Mouse (Mus musculus): Measurements from ENCODE around the gene Tacc2. TPM values are rescaled to one million over a fixed set of nuclear protein-coding genes. Genes with fewer than 3 reads are reported as not detected.

The Tacc2 gene
- polyA plus RNA-seq, 1 experiment from 2014 or later = 40.0 TPM

- ChIA-PET CTCF (interaction anchor here (0.6 to 4.9 kb wide), 12 partner anchors 11 to 141 kb away, joined by 3 to 30 read pairs (median 4); no protein-coding TSS in a partner anchor), POLR2A (interaction anchor here (1.2 kb wide), 2 partner anchors 26 to 139 kb away, joined by 3 read pairs; no protein-coding TSS in a partner anchor)
- TF ChIP-seq CTCF (IDR thresholded peaks at IDR 0.05) = peak; percentile 73
- in situ Hi-C loops (cut with MboI; ENCODE audit: low pct_unique_long_range_greater_than_20kb) = no loop called here
- ATAC-seq (peak; percentile 56), DNase-seq (ENCODE audit: low read depth, low spot score) (peak; percentile 49)
- no peaks in the 10 kb centered on the region for H3K27me3 ChIP-seq
Measured at GRCm38 (mm10) chr7:130673169-130674033, 96.2 kb downstream of the Tacc2 start.

GRCm38 (mm10) chr7:130674526-130674925, 97.3 kb downstream of the Tacc2 start:
- DNase-seq (ENCODE audit: low read depth, low spot score) (no peak), ATAC-seq (no peak)
- ChIA-PET POLR2A (interaction anchor here (1.3 kb wide), 1 partner anchor 28 kb away, joined by 3 read pairs; no protein-coding TSS in a partner anchor), CTCF (interaction anchor here (0.6 to 4.9 kb wide), 4 partner anchors 12 to 88 kb away, joined by 3 to 30 read pairs (median 3); no protein-coding TSS in a partner anchor)
- in situ Hi-C loops (cut with MboI; ENCODE audit: low pct_unique_long_range_greater_than_20kb) = no loop called here
- H3K27me3 ChIP-seq = no peaks in the 10 kb centered on the region
- TF ChIP-seq CTCF (IDR thresholded peaks at IDR 0.05) = no peak

GRCm38 (mm10) chr7:130676885-130677540, 99.8 kb downstream of the Tacc2 start:
- no peak for ATAC-seq
- DNase-seq (ENCODE audit: low read depth, low spot score) = no peak
- in situ Hi-C loops (cut with MboI; ENCODE audit: low pct_unique_long_range_greater_than_20kb) = no loop called here
- H3K27me3 ChIP-seq = no peaks in the 10 kb centered on the region
- ChIA-PET POLR2A (interaction anchor here (0.6 kb wide), 1 partner anchor 509 kb away, joined by 3 read pairs; no protein-coding TSS in a partner anchor), CTCF (interaction anchor here (1.0 to 1.1 kb wide), 2 partner anchors 19 to 85 kb away, joined by 3 to 5 read pairs; no protein-coding TSS in a partner anchor)
- TF ChIP-seq CTCF (IDR thresholded peaks at IDR 0.05) = no peak

- POLR2A ChIA-PET = interaction anchor here (0.6 kb wide), 1 partner anchor 509 kb away, joined by 3 read pairs; no protein-coding TSS in a partner anchor
Measured at GRCm38 (mm10) chr7:130677541-130678274, 100.5 kb downstream of the Tacc2 start.

GRCm38 (mm10) chr7:130678414-130678813, 101.2 kb downstream of the Tacc2 start:
- ChIA-PET CTCF (interaction anchor here (1.0 kb wide), 1 partner anchor 84 kb away, joined by 5 read pairs; no protein-coding TSS in a partner anchor), POLR2A (no interaction called here)
- H3K27me3 ChIP-seq = no peaks in the 10 kb centered on the region
- no peak for ATAC-seq
- DNase-seq (ENCODE audit: low read depth, low spot score) = no peak
- in situ Hi-C loops (cut with MboI; ENCODE audit: low pct_unique_long_range_greater_than_20kb) = no loop called here
- TF ChIP-seq CTCF (IDR thresholded peaks at IDR 0.05) = no peak

More at GRCm38 (mm10) chr7:130677541-130678274, 100.5 kb downstream of the Tacc2 start:
- no peak for TF ChIP-seq CTCF (IDR thresholded peaks at IDR 0.05)
- DNase-seq (ENCODE audit: low read depth, low spot score) = no peak
- ATAC-seq = no peak
- CTCF ChIA-PET = interaction anchor here (1.0 to 1.1 kb wide), 2 partner anchors 18 to 85 kb away, joined by 3 to 5 read pairs; no protein-coding TSS in a partner anchor
- no peaks in the 10 kb centered on the region for H3K27me3 ChIP-seq
- in situ Hi-C loops (cut with MboI; ENCODE audit: low pct_unique_long_range_greater_than_20kb) = no loop called here

GRCm38 (mm10) chr7:130681798-130682197, 104.6 kb downstream of the Tacc2 start:
- DNase-seq (ENCODE audit: low read depth, low spot score) (peak; percentile 20), ATAC-seq (no peak)
- ChIA-PET POLR2A (interaction anchor here (0.7 kb wide), 1 partner anchor 44 kb away, joined by 4 read pairs; no protein-coding TSS in a partner anchor), CTCF (interaction anchor here (1.0 kb wide), 1 partner anchor 10 kb away, joined by 3 read pairs; no protein-coding TSS in a partner anchor)
- H3K27me3 ChIP-seq = no peaks in the 10 kb centered on the region
- in situ Hi-C loops (cut with MboI; ENCODE audit: low pct_unique_long_range_greater_than_20kb) = loop anchor here (5.0 kb wide), 1 partner anchor 81 kb away; no protein-coding TSS in a partner anchor
- TF ChIP-seq CTCF (IDR thresholded peaks at IDR 0.05) = no peak

- DNase-seq (ENCODE audit: low read depth, low spot score) = no peak
- ChIA-PET CTCF (no interaction called here), POLR2A (no interaction called here)
- TF ChIP-seq CTCF (IDR thresholded peaks at IDR 0.05) = no peak
- H3K27me3 ChIP-seq = no peaks in the 10 kb centered on the region
- in situ Hi-C loops (cut with MboI; ENCODE audit: low pct_unique_long_range_greater_than_20kb) = no loop called here
- ATAC-seq = no peak
Measured at GRCm38 (mm10) chr7:130688601-130689000, 111.4 kb downstream of the Tacc2 start.

- no peak for ATAC-seq
- no peaks in the 10 kb centered on the region for H3K27me3 ChIP-seq
- CTCF ChIA-PET = interaction anchor here (1.5 kb wide), 1 partner anchor 17 kb away, joined by 4 read pairs; no protein-coding TSS in a partner anchor
- DNase-seq (ENCODE audit: low read depth, low spot score) = no peak
- POLR2A ChIA-PET = no interaction called here
- TF ChIP-seq CTCF (IDR thresholded peaks at IDR 0.05) = no peak
- in situ Hi-C loops (cut with MboI; ENCODE audit: low pct_unique_long_range_greater_than_20kb) = no loop called here
Measured at GRCm38 (mm10) chr7:130690869-130691268, 113.6 kb downstream of the Tacc2 start.

- no peak for DNase-seq (ENCODE audit: low read depth, low spot score)
- POLR2A ChIA-PET = no interaction called here
Measured at GRCm38 (mm10) chr7:130691931-130692330, 114.7 kb downstream of the Tacc2 start.

More at GRCm38 (mm10) chr7:130691931-130692330, 114.7 kb downstream of the Tacc2 start:
- no peak for ATAC-seq
- no peak for TF ChIP-seq CTCF (IDR thresholded peaks at IDR 0.05)
- in situ Hi-C loops (cut with MboI; ENCODE audit: low pct_unique_long_range_greater_than_20kb) = no loop called here
- CTCF ChIA-PET = interaction anchor here (0.7 to 1.5 kb wide), 3 partner anchors 10 to 18 kb away, joined by 3 to 4 read pairs (median 3); no protein-coding TSS in a partner anchor
- no peaks in the 10 kb centered on the region for H3K27me3 ChIP-seq

Data from Patski (cell line).